11 mouse cellular contexts compared by ENCODE assay signal in genomic region chr15:85464823-85465565, GRCm38 (mm10). TPM values are rescaled to one million over a fixed set of nuclear protein-coding genes. Genes with fewer than 3 reads are reported as not detected.
A peak's percentile ranks its signal among the peaks of the same experiment; 100 is the strongest.
DNase-seq lines count a peak whose midpoint lies in the region; ATAC-seq and TF ChIP-seq lines count a peak whose summit lies in the region.
"Had no signal": no experiment of that assay in that cellular context is flagged by ENCODE, and none has a peak within 500 bp of the region (broad histone marks: within the 10 kb centered on the region; RNA-seq: fewer than 3 reads in every experiment).

No protein-coding gene starts in this region.

- no peak for TF ChIP-seq CTCF in kidney, postnatal 0 days (IDR thresholded peaks at IDR 0.05; ENCODE audit: low read depth)
- no peak for TF ChIP-seq CTCF in kidney, adult 2 months (conservative IDR thresholded peaks at IDR 0.05; ENCODE audit: insufficient read depth, insufficient read length, low read depth, low read length)

- H3K27me3 ChIP-seq in kidney, postnatal 0 days (ENCODE audit: insufficient read depth, low read length): no peaks in the 10 kb centered on the region
- H3K27me3 ChIP-seq in kidney, embryonic 16.5 days (ENCODE audit: insufficient read depth, low read length): no peaks in the 10 kb centered on the region
- H3K27me3 ChIP-seq in forebrain, embryonic 12.5 days: peaks cover 29% of the 10 kb centered on the region
- H3K27me3 ChIP-seq in midbrain, embryonic 11.5 days (ENCODE audit: control insufficient read depth, insufficient read depth, low read length): peaks cover 2% of the 10 kb centered on the region; the same call in 1 of the 2 replicates
- no peaks in the 10 kb centered on the region for H3K27me3 ChIP-seq in kidney, adult 2 months (replicated peaks; ENCODE audit: control insufficient read depth, insufficient read depth, low read length)

- H3K27ac ChIP-seq in kidney, postnatal 0 days: no peak overlapping the region
- no peak overlapping the region for H3K27ac ChIP-seq in kidney, embryonic 16.5 days (ENCODE audit: low read length)
- H3K27ac ChIP-seq in forebrain, embryonic 12.5 days: peak overlapping the region; percentile 93
- H3K27ac ChIP-seq in midbrain, embryonic 11.5 days (ENCODE audit: low read depth, low read length): peak overlapping the region; percentile 67
- H3K27ac ChIP-seq in kidney, adult 2 months (ENCODE audit: insufficient read depth, low read depth, low read length): no peak overlapping the region

- 55% methylated on average over 10 of the region's 10 CpGs for WGBS in kidney, postnatal 0 days
- 59% methylated on average over 10 of the region's 10 CpGs for WGBS in kidney, embryonic 16.5 days
- 23% methylated on average over 10 of the region's 10 CpGs for WGBS in forebrain, embryonic 12.5 days
- 37% methylated on average over 10 of the region's 10 CpGs for WGBS in midbrain, embryonic 11.5 days
- 66% methylated on average over 10 of the region's 10 CpGs for WGBS in kidney, adult 2 months

- peaks cover 16% of the 10 kb centered on the region; the same call in 1 of the 2 replicates for H3K36me3 ChIP-seq in kidney, postnatal 0 days (ENCODE audit: insufficient read depth, low read length)
- H3K36me3 ChIP-seq in kidney, embryonic 16.5 days (ENCODE audit: insufficient read depth, low read length): peaks cover 31% of the 10 kb centered on the region
- H3K36me3 ChIP-seq in forebrain, embryonic 12.5 days (replicated peaks): peaks cover 38% of the 10 kb centered on the region
- no peaks in the 10 kb centered on the region; the same call in 1 of the 2 replicates for H3K36me3 ChIP-seq in midbrain, embryonic 11.5 days (ENCODE audit: control insufficient read depth, insufficient read depth, low read length)
- H3K36me3 ChIP-seq in kidney, adult 2 months (ENCODE audit: control insufficient read depth, insufficient read depth, low read length): peaks cover 1% of the 10 kb centered on the region

- H3K9me3 ChIP-seq in kidney, postnatal 0 days (replicated peaks; ENCODE audit: low read length): no peaks in the 10 kb centered on the region
- no peaks in the 10 kb centered on the region for H3K9me3 ChIP-seq in kidney, embryonic 16.5 days (ENCODE audit: low read length)
- H3K9me3 ChIP-seq in forebrain, embryonic 12.5 days: no peaks in the 10 kb centered on the region
- H3K9me3 ChIP-seq in midbrain, embryonic 11.5 days (ENCODE audit: control insufficient read depth, low read length): no peaks in the 10 kb centered on the region

- no peak overlapping the region for H3K4me3 ChIP-seq in kidney, postnatal 0 days (replicated peaks; ENCODE audit: low read depth, low read length)
- H3K4me3 ChIP-seq in kidney, embryonic 16.5 days (ENCODE audit: low read length): no peak overlapping the region
- H3K4me3 ChIP-seq in forebrain, embryonic 12.5 days (replicated peaks): no peak overlapping the region
- no peak overlapping the region for H3K4me3 ChIP-seq in midbrain, embryonic 11.5 days (ENCODE audit: low read depth, low read length)
- no peak overlapping the region for H3K4me3 ChIP-seq in kidney, adult 2 months (ENCODE audit: insufficient read depth, low read depth, low read length)

- no peaks in the 10 kb centered on the region for H3K4me1 ChIP-seq in kidney, postnatal 0 days (replicated peaks; ENCODE audit: insufficient read depth, low read length)
- H3K4me1 ChIP-seq in kidney, embryonic 16.5 days (ENCODE audit: insufficient read depth, low read length): peaks cover 7% of the 10 kb centered on the region; the same call in 1 of the 2 replicates
- H3K4me1 ChIP-seq in forebrain, embryonic 12.5 days: peaks cover 75% of the 10 kb centered on the region
- H3K4me1 ChIP-seq in midbrain, embryonic 11.5 days (ENCODE audit: control insufficient read depth, insufficient read depth, low read length): peaks cover 61% of the 10 kb centered on the region
- peaks cover 14% of the 10 kb centered on the region for H3K4me1 ChIP-seq in kidney, adult 2 months (ENCODE audit: control insufficient read depth, insufficient read depth, low read length)

- TF ChIP-seq POLR2A in kidney, adult 2 months (IDR thresholded peaks at IDR 0.05; ENCODE audit: low read depth, low read length): no peak

- DNase-seq in kidney, postnatal 0 days (ENCODE audit: low spot score): peak; percentile 67
- peak; percentile 31 for DNase-seq in Muller cell, postnatal 12 days (ENCODE audit: inconsistent ontology term)
- DNase-seq in midbrain, embryonic 11.5 days (ENCODE audit: low spot score, missing footprints): no peak
- no peak for DNase-seq in cerebellum, postnatal 10 days
- DNase-seq in kidney, adult 2 months: no peak
- DNase-seq: cerebellum, adult 11 months had no signal

- H3K9ac ChIP-seq in kidney, postnatal 0 days (ENCODE audit: low read depth, low read length): no peak overlapping the region
- H3K9ac ChIP-seq in kidney, embryonic 16.5 days (replicated peaks; ENCODE audit: low read length): no peak overlapping the region
- H3K9ac ChIP-seq in forebrain, embryonic 12.5 days: no peak overlapping the region
- 0 out of 2 replicates have a peak overlapping the region, but pooled peaks have one; percentile 21 for H3K9ac ChIP-seq in midbrain, embryonic 11.5 days (ENCODE audit: low read length)

- no peak for ATAC-seq in kidney, postnatal 0 days (replicated peaks; ENCODE audit: low FRiP score, low read depth)
- no peak for ATAC-seq in kidney, embryonic 16.5 days (ENCODE audit: low FRiP score, low TSS enrichment)
- no peak for ATAC-seq in forebrain, embryonic 12.5 days (ENCODE audit: low FRiP score)
- ATAC-seq in midbrain, embryonic 11.5 days (ENCODE audit: low FRiP score): no peak
- ATAC-seq in erythroid progenitor cell, adult 5-6 weeks (replicated peaks; ENCODE audit: low FRiP score, poor library complexity, severe bottlenecking): no peak

- no peak overlapping the region for H3K4me2 ChIP-seq in kidney, postnatal 0 days (ENCODE audit: low read length)
- no peak overlapping the region for H3K4me2 ChIP-seq in kidney, embryonic 16.5 days (replicated peaks; ENCODE audit: low read depth, low read length)
- H3K4me2 ChIP-seq in forebrain, embryonic 12.5 days: no peak overlapping the region
- H3K4me2 ChIP-seq in midbrain, embryonic 11.5 days: no peak overlapping the region

RNA-seq across cellular contexts. Expression of gene 7530416G11Rik, which starts 38.0 kb away (rescaled TPM):
- polyA plus RNA-seq in kidney, postnatal 0 days (2015; fragmentation: Nextera tagmentation; extraction: Ambion mirVana): not detected in 2 replicates
- polyA plus RNA-seq in kidney, embryonic 16.5 days (2015; fragmentation: Nextera tagmentation; extraction: Ambion mirVana): not detected in 2 replicates
- polyA plus RNA-seq in forebrain, embryonic 12.5 days (2016; fragmentation: Nextera tagmentation; extraction: Ambion mirVana): not detected in 2 replicates
- not detected in 2 replicates for polyA plus RNA-seq in midbrain, embryonic 11.5 days (2014; fragmentation: Nextera tagmentation; extraction: Ambion mirVana)
- total RNA-seq in erythroid progenitor cell, adult 5-6 weeks (2015; ENCODE audit: low replicate concordance): not detected in 2 replicates
- not detected in 2 replicates for total RNA-seq in erythroid progenitor cell, adult 5-6 weeks (2017; ENCODE audit: low replicate concordance)
- polyA plus RNA-seq in kidney, adult 2 months (2012; rRNA removed): not detected in 2 replicates
- total RNA-seq: layer of hippocampus, postnatal 10 days had no signal
- polyA plus RNA-seq: gonadal fat pad, adult 2 months had no signal

Comparison
In these comparisons a context has a peak if more than half of its experiments do, and no peak if none do; other contexts are left out.
1. DNase-seq: peak in kidney, postnatal 0 days (single experiment) and Muller cell, postnatal 12 days (single experiment); none in midbrain, embryonic 11.5 days (single experiment), cerebellum, postnatal 10 days (0 of 2) and kidney, adult 2 months (single experiment).
2. H3K27ac ChIP-seq: peak in forebrain, embryonic 12.5 days (single experiment) and midbrain, embryonic 11.5 days (single experiment); none in kidney, postnatal 0 days (single experiment), kidney, embryonic 16.5 days (single experiment) and kidney, adult 2 months (single experiment).